Mouse (Mus musculus): Measurements from ENCODE around the gene Aox2. TPM values are rescaled to one million over a fixed set of nuclear protein-coding genes. Genes with fewer than 3 reads are reported as not detected.

Gene Aox2
- 0.05 TPM in 1 of 2 replicates, not detected in the other for polyA plus RNA-seq (2015; fragmentation: Nextera tagmentation; extraction: Ambion mirVana)

GRCm38 (mm10) chr1:58278026-58278425 lies at the start of gene Aox2:
Aox2 (plus strand) TSS chr1:58278326.
- Histone ChIP-seq H3K36me3 (ENCODE audit: control insufficient read depth, insufficient read depth, low read length) (no peaks in the 10 kb centered on the region), H3K27me3 (ENCODE audit: control insufficient read depth, insufficient read depth, low read depth, low read length) (no peaks in the 10 kb centered on the region), H3K4me2 (ENCODE audit: low read depth, low read length) (no peak within 1 kb of the TSS), H3K27ac (ENCODE audit: low read length) (no peak within 1 kb of the TSS), H3K4me3 (ENCODE audit: low read length) (no peak within 1 kb of the TSS), H3K4me1 (replicated peaks; ENCODE audit: control insufficient read depth, insufficient read depth, low read length) (no peaks in the 10 kb centered on the region), H3K9ac (ENCODE audit: low read length) (no peak within 1 kb of the TSS), H3K9me3 (ENCODE audit: control insufficient read depth, low read length) (no peaks in the 10 kb centered on the region)
- ATAC-seq (ENCODE audit: low read depth) = no peak
- 72% methylated on average over 5 of the region's 5 CpGs for WGBS

GRCm38 (mm10) chr1:58228916-58229315 lies 49.2 kb upstream of the Aox2 start:
- H3K9ac ChIP-seq (ENCODE audit: low read length) = no peak overlapping the region
- H3K36me3 ChIP-seq (ENCODE audit: control insufficient read depth, insufficient read depth, low read length) = no peaks in the 10 kb centered on the region
- H3K4me3 ChIP-seq (ENCODE audit: low read length) = no peak overlapping the region
- no peaks in the 10 kb centered on the region for H3K27me3 ChIP-seq (ENCODE audit: control insufficient read depth, insufficient read depth, low read depth, low read length)
- H3K4me2 ChIP-seq (ENCODE audit: low read depth, low read length) = no peak overlapping the region
- H3K9me3 ChIP-seq (ENCODE audit: control insufficient read depth, low read length) = no peaks in the 10 kb centered on the region
- ATAC-seq (ENCODE audit: low read depth) = no peak
- no peak overlapping the region for H3K27ac ChIP-seq (ENCODE audit: low read length)
- no peaks in the 10 kb centered on the region for H3K4me1 ChIP-seq (replicated peaks; ENCODE audit: control insufficient read depth, insufficient read depth, low read length)

GRCm38 (mm10) chr1:58229774-58230173 lies 48.4 kb upstream of the Aox2 start:
- no peak overlapping the region for H3K9ac ChIP-seq (ENCODE audit: low read length)
- H3K4me2 ChIP-seq (ENCODE audit: low read depth, low read length) = no peak overlapping the region
- H3K4me1 ChIP-seq (replicated peaks; ENCODE audit: control insufficient read depth, insufficient read depth, low read length) = no peaks in the 10 kb centered on the region
- H3K27ac ChIP-seq (ENCODE audit: low read length) = no peak overlapping the region
- no peak for ATAC-seq (ENCODE audit: low read depth)
- no peak overlapping the region for H3K4me3 ChIP-seq (ENCODE audit: low read length)
- H3K36me3 ChIP-seq (ENCODE audit: control insufficient read depth, insufficient read depth, low read length) = no peaks in the 10 kb centered on the region
- no peaks in the 10 kb centered on the region for H3K9me3 ChIP-seq (ENCODE audit: control insufficient read depth, low read length)
- 83% methylated on average over 4 of the region's 4 CpGs for WGBS
- H3K27me3 ChIP-seq (ENCODE audit: control insufficient read depth, insufficient read depth, low read depth, low read length) = no peaks in the 10 kb centered on the region

GRCm38 (mm10) chr1:58230542-58230941 lies 47.6 kb upstream of the Aox2 start:
- Histone ChIP-seq H3K9me3 (ENCODE audit: control insufficient read depth, low read length) (no peaks in the 10 kb centered on the region), H3K9ac (ENCODE audit: low read length) (no peak overlapping the region), H3K4me3 (ENCODE audit: low read length) (no peak overlapping the region), H3K36me3 (ENCODE audit: control insufficient read depth, insufficient read depth, low read length) (no peaks in the 10 kb centered on the region), H3K27me3 (ENCODE audit: control insufficient read depth, insufficient read depth, low read depth, low read length) (no peaks in the 10 kb centered on the region), H3K27ac (ENCODE audit: low read length) (no peak overlapping the region), H3K4me1 (replicated peaks; ENCODE audit: control insufficient read depth, insufficient read depth, low read length) (no peaks in the 10 kb centered on the region), H3K4me2 (ENCODE audit: low read depth, low read length) (no peak overlapping the region)
- no peak for ATAC-seq (ENCODE audit: low read depth)
- 30% methylated on average over 5 of the region's 5 CpGs for WGBS

GRCm38 (mm10) chr1:58235405-58235804 lies 42.7 kb upstream of the Aox2 start:
- ATAC-seq (ENCODE audit: low read depth) = no peak
- no peaks in the 10 kb centered on the region for H3K9me3 ChIP-seq (ENCODE audit: control insufficient read depth, low read length)
- no peak overlapping the region for H3K4me2 ChIP-seq (ENCODE audit: low read depth, low read length)
- no peaks in the 10 kb centered on the region for H3K27me3 ChIP-seq (ENCODE audit: control insufficient read depth, insufficient read depth, low read depth, low read length)
- H3K4me1 ChIP-seq (replicated peaks; ENCODE audit: control insufficient read depth, insufficient read depth, low read length) = peaks cover 3% of the 10 kb centered on the region; the same call in 1 of the 2 replicates
- H3K4me3 ChIP-seq (ENCODE audit: low read length) = no peak overlapping the region
- no peak overlapping the region for H3K27ac ChIP-seq (ENCODE audit: low read length)
- 52% methylated on average over 5 of the region's 5 CpGs for WGBS
- no peaks in the 10 kb centered on the region for H3K36me3 ChIP-seq (ENCODE audit: control insufficient read depth, insufficient read depth, low read length)
- no peak overlapping the region for H3K9ac ChIP-seq (ENCODE audit: low read length)

- ATAC-seq (ENCODE audit: low read depth) = peak; percentile 76
- H3K27me3 ChIP-seq (ENCODE audit: control insufficient read depth, insufficient read depth, low read depth, low read length) = no peaks in the 10 kb centered on the region
- no peaks in the 10 kb centered on the region for H3K36me3 ChIP-seq (ENCODE audit: control insufficient read depth, insufficient read depth, low read length)
- H3K4me2 ChIP-seq (ENCODE audit: low read depth, low read length) = no peak overlapping the region
- H3K9ac ChIP-seq (ENCODE audit: low read length) = no peak overlapping the region
- H3K4me1 ChIP-seq (replicated peaks; ENCODE audit: control insufficient read depth, insufficient read depth, low read length) = peaks cover 3% of the 10 kb centered on the region; the same call in 1 of the 2 replicates
- H3K27ac ChIP-seq (ENCODE audit: low read length) = no peak overlapping the region
- WGBS = 64% methylated on average over 4 of the region's 4 CpGs
- no peaks in the 10 kb centered on the region for H3K9me3 ChIP-seq (ENCODE audit: control insufficient read depth, low read length)
- H3K4me3 ChIP-seq (ENCODE audit: low read length) = no peak overlapping the region
Observed at GRCm38 (mm10) chr1:58237527-58238299, 40.4 kb upstream of the Aox2 start.

- ATAC-seq (ENCODE audit: low read depth) = no peak
- Histone ChIP-seq H3K4me2 (ENCODE audit: low read depth, low read length) (no peak overlapping the region), H3K27me3 (ENCODE audit: control insufficient read depth, insufficient read depth, low read depth, low read length) (no peaks in the 10 kb centered on the region), H3K9ac (ENCODE audit: low read length) (no peak overlapping the region), H3K9me3 (ENCODE audit: control insufficient read depth, low read length) (no peaks in the 10 kb centered on the region), H3K36me3 (ENCODE audit: control insufficient read depth, insufficient read depth, low read length) (no peaks in the 10 kb centered on the region), H3K27ac (ENCODE audit: low read length) (no peak overlapping the region), H3K4me3 (ENCODE audit: low read length) (no peak overlapping the region), H3K4me1 (replicated peaks; ENCODE audit: control insufficient read depth, insufficient read depth, low read length) (peaks cover 3% of the 10 kb centered on the region; the same call in 1 of the 2 replicates)
- WGBS = 62% methylated on average over 5 of the region's 5 CpGs
Observed at GRCm38 (mm10) chr1:58238440-58238839, 39.7 kb upstream of the Aox2 start.

GRCm38 (mm10) chr1:58238961-58239360 lies 39.2 kb upstream of the Aox2 start:
- no peak overlapping the region for H3K4me3 ChIP-seq (ENCODE audit: low read length)
- 94% methylated on average over 9 of the region's 9 CpGs for WGBS
- no peak overlapping the region for H3K9ac ChIP-seq (ENCODE audit: low read length)
- H3K9me3 ChIP-seq (ENCODE audit: control insufficient read depth, low read length) = no peaks in the 10 kb centered on the region
- ATAC-seq (ENCODE audit: low read depth) = no peak
- H3K4me1 ChIP-seq (replicated peaks; ENCODE audit: control insufficient read depth, insufficient read depth, low read length) = peaks cover 3% of the 10 kb centered on the region; the same call in 1 of the 2 replicates
- no peak overlapping the region for H3K27ac ChIP-seq (ENCODE audit: low read length)
- no peak overlapping the region for H3K4me2 ChIP-seq (ENCODE audit: low read depth, low read length)
- no peaks in the 10 kb centered on the region for H3K36me3 ChIP-seq (ENCODE audit: control insufficient read depth, insufficient read depth, low read length)
- H3K27me3 ChIP-seq (ENCODE audit: control insufficient read depth, insufficient read depth, low read depth, low read length) = no peaks in the 10 kb centered on the region

- Histone ChIP-seq H3K27ac (ENCODE audit: low read length) (no peak overlapping the region), H3K4me3 (ENCODE audit: low read length) (no peak overlapping the region), H3K36me3 (ENCODE audit: control insufficient read depth, insufficient read depth, low read length) (no peaks in the 10 kb centered on the region), H3K4me1 (replicated peaks; ENCODE audit: control insufficient read depth, insufficient read depth, low read length) (peaks cover 3% of the 10 kb centered on the region; the same call in 1 of the 2 replicates), H3K9ac (ENCODE audit: low read length) (no peak overlapping the region), H3K4me2 (ENCODE audit: low read depth, low read length) (no peak overlapping the region), H3K9me3 (ENCODE audit: control insufficient read depth, low read length) (no peaks in the 10 kb centered on the region), H3K27me3 (ENCODE audit: control insufficient read depth, insufficient read depth, low read depth, low read length) (no peaks in the 10 kb centered on the region)
- 0 out of 2 replicates have a peak, but pooled peaks have one; percentile 17 for ATAC-seq (ENCODE audit: low read depth)
- WGBS = 57% methylated on average over 6 of the region's 6 CpGs
Observed at GRCm38 (mm10) chr1:58240347-58240746, 37.8 kb upstream of the Aox2 start.
